Mouse (Mus musculus): Measurements from ENCODE around the gene Cdkal1.

DNA sequence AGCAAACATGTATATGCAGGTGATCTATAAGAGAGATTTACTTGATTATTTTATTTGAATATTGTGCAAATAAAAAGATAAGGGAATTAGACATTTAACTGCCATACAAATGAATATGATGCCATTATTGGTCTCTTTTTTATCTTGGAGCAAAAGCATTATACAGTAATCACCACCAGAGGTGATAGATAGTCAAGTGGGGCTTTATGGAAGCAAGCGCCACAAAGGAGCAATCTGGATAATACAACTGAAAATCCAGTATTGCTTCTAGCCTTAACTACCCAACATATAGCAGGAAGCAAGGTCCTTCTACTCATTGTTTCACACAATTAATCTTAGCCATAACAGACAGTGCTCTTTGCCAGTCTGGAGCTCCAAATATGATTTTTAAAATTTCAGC, 234.1 kb downstream of the Cdkal1 start:
- TF ChIP-seq CTCF (IDR thresholded peaks at IDR 0.05; ENCODE audit: extremely low read depth, insufficient read depth, insufficient read length, insufficient replicate concordance) (no peak), POLR2A (IDR thresholded peaks at IDR 0.05; ENCODE audit: low read depth, low read length) (no peak)
